Mouse (Mus musculus): Measurements from ENCODE around the gene Wwox.

GRCm38 (mm10) chr8:114634669-114635410, 195.4 kb downstream of the Wwox start:
- TF ChIP-seq CTCF (IDR thresholded peaks at IDR 0.05; ENCODE audit: extremely low read depth, insufficient read depth, low read length) (no peak), POLR2A (IDR thresholded peaks at IDR 0.05; ENCODE audit: extremely low read depth, insufficient read depth, low read length) (no peak)
